Mouse (Mus musculus) ovary, adult 18-20 months (tissue): ENCODE measurements around the gene Crebl2.
A peak's percentile ranks its signal among the peaks of the same experiment; 100 is the strongest.

Source experiments
- DNase-seq: peaks from one replicate; pipeline ENCODE4 v3.0.0; 2022; ENCODE audit warnings: low spot score, mixed read lengths

Crebl2 gene

GRCm38 (mm10) chr6:134872236-134872635 lies 42.3 kb downstream of the Crebl2 start:
- no peak for DNase-seq

DNA sequence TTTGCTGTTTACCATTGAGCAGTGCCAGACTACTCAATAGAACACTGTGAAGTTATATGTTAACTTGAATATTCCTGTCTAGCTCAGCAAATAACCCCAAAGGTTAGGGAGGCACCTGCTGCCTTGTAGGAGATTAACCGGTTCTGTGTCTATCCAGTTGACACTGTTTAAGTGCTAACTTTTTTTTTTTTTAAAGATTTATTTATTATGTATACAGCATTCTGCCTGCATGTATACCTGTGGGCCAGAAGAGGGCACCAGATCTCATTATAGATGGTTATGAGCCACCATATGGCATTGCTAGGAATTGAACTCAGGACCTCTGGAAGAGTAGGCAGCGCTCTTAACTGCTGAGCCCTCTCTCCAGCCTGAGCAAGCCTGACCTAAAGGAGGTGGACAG lies 43.1 kb downstream of the Crebl2 start:
- no peak for DNase-seq

- no peak for DNase-seq
Measured at GRCm38 (mm10) chr6:134876795-134877194, 46.8 kb downstream of the Crebl2 start.

- DNase-seq = no peak
Measured at GRCm38 (mm10) chr6:134877276-134877675, 47.3 kb downstream of the Crebl2 start.

- no peak for DNase-seq
Measured at GRCm38 (mm10) chr6:134877892-134878291, 47.9 kb downstream of the Crebl2 start.

DNA sequence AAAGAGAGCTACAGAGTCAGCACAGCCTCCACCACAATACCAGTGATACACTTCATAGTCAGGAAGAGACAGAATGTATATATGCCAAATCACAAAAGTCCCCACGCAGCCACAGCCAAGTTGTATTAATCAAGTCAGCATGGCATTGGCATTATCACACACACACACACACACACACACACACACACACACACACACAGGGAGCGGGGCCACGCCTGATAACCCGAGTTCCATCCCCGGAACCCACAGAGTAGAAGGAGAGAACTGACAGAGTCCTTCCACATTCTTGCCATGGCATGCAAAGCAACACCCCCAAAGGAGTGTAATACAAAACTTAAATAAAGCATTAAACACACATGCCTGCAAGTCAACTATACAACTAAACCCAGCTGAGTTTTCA lies 49.6 kb downstream of the Crebl2 start:
- DNase-seq = no peak

DNA sequence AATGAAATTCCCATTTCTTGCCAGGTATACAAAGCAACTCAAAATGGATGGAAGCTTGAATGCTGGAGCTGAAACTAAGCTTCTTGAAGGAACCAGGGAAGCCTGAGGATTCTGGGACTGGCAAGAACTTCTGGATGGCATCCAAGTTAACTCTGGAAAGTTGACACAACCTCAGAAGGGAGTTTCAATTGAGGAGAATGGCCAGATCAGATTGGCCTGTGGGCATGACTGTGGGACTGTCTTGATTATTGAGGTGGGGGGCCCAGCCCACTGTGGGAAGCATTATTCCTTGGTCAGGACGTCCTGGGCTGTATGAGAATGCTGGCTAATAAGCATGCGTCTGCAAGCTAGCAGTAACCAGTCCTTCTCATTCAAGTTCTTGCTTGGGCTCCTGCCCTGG lies 50.1 kb downstream of the Crebl2 start:
- no peak for DNase-seq

DNA sequence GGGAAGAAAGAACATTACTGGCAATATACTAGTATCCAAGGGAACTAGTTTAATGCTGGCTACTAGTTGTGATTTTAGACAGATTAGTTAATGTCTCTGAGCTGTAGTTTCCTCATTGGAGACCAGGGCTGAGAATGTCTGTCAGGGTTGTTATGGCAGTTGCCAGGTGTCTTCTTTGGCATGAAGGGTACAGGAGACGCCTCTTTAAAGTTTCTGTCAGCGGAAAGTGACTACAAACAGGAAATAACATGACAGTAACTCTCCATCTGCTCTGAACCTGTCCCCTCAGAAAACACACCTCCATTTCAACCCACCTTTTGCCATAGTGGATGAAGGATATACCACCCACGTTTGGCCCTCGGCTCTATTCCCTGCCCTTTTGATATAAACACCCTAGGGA lies 53.7 kb downstream of the Crebl2 start:
- DNase-seq = no peak

GRCm38 (mm10) chr6:134885515-134885914 lies 55.6 kb downstream of the Crebl2 start:
- DNase-seq = no peak

GRCm38 (mm10) chr6:134886475-134886874 lies 56.5 kb downstream of the Crebl2 start:
- no peak for DNase-seq

- no peak for DNase-seq
Measured at GRCm38 (mm10) chr6:134887008-134887407, 57.1 kb downstream of the Crebl2 start.

DNA sequence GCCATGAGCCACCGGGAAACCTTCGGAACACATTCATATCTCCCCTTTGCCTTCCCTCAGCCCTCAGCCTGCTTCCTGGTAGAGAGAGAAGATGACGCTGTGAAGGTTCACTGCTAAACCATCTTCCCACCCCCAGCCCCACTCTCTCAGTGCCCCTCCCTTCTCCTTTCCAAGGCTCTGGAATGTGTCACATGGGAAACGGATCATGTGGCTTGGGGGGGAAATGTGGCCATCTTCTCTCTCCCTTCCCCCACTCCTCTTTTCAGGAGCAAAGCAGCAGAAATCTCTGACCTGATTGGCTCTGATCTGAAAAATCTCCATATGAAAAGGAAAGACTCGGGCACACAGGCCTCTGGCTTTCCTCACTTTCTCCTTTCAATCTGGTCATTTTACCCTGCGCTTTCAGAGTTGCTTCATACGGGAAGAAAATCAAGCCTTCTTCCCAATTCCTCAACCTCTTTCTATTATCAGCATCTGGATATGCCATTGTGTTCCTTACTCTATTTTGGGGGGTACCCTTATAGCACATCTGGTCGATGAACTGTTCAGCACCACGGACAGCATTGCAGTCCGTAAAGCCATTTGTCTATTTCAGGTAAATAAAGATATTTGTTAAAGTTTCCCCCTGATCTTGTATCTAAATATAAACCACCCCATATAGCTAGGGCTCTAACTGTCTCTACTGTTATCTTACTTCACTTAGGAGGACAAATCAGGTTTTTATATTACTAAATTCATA lies 57.9 kb downstream of the Crebl2 start:
- DNase-seq = no peak

DNA sequence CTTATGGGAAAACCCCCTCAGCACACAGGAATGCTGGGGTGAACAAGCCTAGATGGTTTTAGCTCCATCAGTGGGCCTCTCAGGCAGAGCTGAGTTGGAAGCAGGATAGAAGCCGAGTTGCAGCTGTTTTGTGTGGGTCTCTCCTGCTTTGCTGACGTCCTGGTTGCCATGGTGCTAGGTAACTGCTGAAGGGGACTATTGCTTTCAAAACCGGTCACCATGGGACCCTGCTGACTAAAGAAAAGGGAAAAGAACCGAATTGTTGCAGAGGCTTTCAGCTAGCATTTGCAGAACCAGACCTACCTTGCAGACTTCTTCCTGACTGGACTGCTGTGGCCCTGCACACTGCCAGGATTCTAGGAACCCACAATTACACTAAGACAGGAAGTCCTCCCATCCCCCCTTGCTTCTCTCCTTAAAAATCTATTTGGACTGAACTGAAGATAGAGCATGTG lies 58.6 kb downstream of the Crebl2 start:
- no peak for DNase-seq

- no peak for DNase-seq
Measured at GRCm38 (mm10) chr6:134889763-134890162, 59.8 kb downstream of the Crebl2 start.

DNA sequence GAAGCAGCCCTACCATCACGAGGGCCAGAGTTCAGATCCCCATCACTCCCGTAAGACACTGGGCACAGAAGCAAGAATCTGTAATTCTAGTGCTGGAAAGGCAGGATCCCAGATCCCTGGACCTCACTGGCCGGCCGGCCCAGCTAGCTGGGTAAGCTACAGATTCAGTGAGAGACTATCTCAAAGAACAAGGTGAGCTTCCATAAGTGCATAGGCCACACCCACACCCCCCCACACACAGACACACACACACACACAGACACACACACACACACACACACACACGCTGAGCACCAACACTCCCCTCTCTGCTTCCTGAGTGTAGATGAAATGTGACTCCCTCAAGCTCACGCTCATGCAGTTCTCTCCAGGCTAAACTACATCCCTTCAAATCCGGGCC lies 60.5 kb downstream of the Crebl2 start:
- no peak for DNase-seq

- no peak for DNase-seq
Measured at GRCm38 (mm10) chr6:134896570-134897436, 66.8 kb downstream of the Crebl2 start.

DNA sequence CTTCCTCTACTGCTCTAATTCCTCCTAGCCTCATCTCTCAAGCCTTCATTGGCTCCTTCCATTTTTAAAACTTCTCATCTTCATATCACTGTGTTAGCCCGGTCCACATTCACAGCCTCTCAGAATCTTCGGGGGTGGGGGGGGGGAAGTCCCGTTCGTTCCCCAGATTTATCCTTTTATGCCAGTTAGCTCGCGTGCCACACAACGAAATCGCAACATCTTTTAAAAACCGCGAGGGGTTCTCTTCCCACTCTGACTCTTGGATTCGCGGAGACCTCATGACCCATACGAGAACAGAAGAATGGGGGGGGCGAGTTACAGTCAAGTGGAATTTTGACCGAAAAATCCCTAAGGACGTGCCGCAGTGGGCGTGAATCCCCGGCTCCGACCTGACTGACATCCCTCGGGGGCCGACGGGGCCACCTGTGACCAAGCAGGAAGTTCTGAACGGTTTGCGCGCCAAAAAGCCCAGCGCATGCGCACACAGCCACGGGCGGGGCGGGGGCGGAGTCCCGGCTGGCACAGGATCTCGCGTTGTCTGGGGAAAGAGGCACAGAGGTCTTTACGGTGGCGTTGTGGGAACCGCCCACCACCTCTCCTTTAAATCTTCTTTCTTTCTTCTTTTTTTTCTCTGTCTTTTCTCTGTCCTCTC lies 67.6 kb downstream of the Crebl2 start:
- DNase-seq = peak; percentile 90

GRCm38 (mm10) chr6:134898095-134898965 lies 68.4 kb downstream of the Crebl2 start, which contains the start of gene Gpr19:
TSS of gene Gpr19 (minus strand) at chr6:134898578.
- DNase-seq = peak; percentile 89

- DNase-seq = no peak
Measured at GRCm38 (mm10) chr6:134903368-134903767, 73.4 kb downstream of the Crebl2 start.

GRCm38 (mm10) chr6:134903891-134904884 lies 74.2 kb downstream of the Crebl2 start:
- DNase-seq = no peak
